Mouse (Mus musculus) olfactory bulb, adult 2 months (tissue): ENCODE measurements around the gene Nol9.

Source experiments
- CTCF ChIP-seq: fragments of 200-500 bp; IDR thresholded peaks from 2 replicates; pipeline ENCODE4 v1.5.1; 2012; ENCODE audit warnings: low read depth, mild to moderate bottlenecking, low read length, moderate library complexity; ENCODE audit not compliant: insufficient read depth
- POLR2A ChIP-seq: fragments of 200-500 bp; IDR thresholded peaks from 2 replicates; pipeline ENCODE4 v1.6.1; 2012; ENCODE audit warnings: mild to moderate bottlenecking, low read depth, low read length, moderate library complexity; ENCODE audit not compliant: insufficient read depth

DNA sequence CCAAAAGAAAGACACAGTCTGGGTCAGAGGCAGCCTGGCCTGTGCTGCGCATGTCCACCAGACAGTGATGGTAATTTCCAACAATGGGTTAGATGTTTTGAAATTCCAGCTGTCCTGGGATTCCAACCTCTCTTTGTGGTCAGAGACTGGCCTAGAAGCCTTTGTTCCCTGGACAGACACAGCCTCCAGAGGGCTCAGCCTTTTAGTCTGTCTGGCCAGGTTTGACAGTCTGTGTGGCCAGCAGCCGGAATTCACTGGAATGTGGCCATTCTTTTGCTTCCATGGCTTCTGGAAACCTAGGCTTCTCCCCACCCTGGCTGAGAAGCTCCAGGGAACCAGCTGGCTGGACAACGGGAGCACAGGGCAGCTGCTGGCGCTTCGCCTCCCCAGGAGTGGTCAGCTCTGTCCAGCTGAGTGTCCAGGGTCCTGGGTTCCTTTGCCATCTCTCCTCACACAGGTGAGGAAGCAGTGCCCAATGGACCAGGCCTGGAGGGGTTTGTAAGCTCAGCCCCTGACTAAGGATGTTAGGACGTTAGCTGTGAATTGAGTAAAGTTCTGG lies 29.1 kb downstream of the Nol9 start:
- TF ChIP-seq POLR2A, result no peak
- no peak for TF ChIP-seq CTCF
